Mouse (Mus musculus) layer of hippocampus, postnatal 25 days (tissue): Measurements from ENCODE around the gene Akr1b10. TPM values are rescaled to one million over a fixed set of nuclear protein-coding genes. Genes with fewer than 3 reads are reported as not detected.

Experiments
- DNase-seq, 2 experiments: peaks; one replicate each; pipeline ENCODE4 v3.0.0; 2022; ENCODE audit warnings: mixed read lengths in 2 of 2, low spot score in 1 of 2; ENCODE audit errors: extremely low spot score in 1 of 2
- total RNA-seq, 2 experiments: library from RNA; stranded (reverse); gene quantifications; 2 replicates each; pipeline ENCODE4 v1.2.3; 2021

Akr1b10 gene
- total RNA-seq, 2 experiments from 2014 or later = 21.6 to 26.5 TPM

GRCm38 (mm10) chr6:34443791-34444190, 59.8 kb downstream of the Akr1b10 start:
- no peak for DNase-seq

Other genes with a start within 250 kb of the Akr1b10 start
- gene Slc35b4, start 207.1 kb upstream of the Akr1b10 start, total RNA-seq = 10 to 100 TPM; 55.2 to 58.2 TPM
- gene Akr1b3, start 66.7 kb upstream of the Akr1b10 start, total RNA-seq = 10 to 100 TPM; 38.7 to 42.2 TPM
- under 1 TPM; 0.45 to 0.64 TPM for gene Akr1b8, start 30.1 kb upstream of the Akr1b10 start, total RNA-seq
- not detected for gene Akr1b7, start 28.1 kb downstream of the Akr1b10 start, total RNA-seq
- gene Bpgm, start 92.0 kb downstream of the Akr1b10 start, total RNA-seq = 10 to 100 TPM; 70.7 to 78.1 TPM
- gene Cald1, start 214.3 kb downstream of the Akr1b10 start, total RNA-seq = 10 to 100 TPM; 25.4 to 34.4 TPM